Mouse (Mus musculus): ENCODE results near the gene Trappc6a. TPM values are rescaled to one million over a fixed set of nuclear protein-coding genes. Genes with fewer than 3 reads are reported as not detected.

The Trappc6a gene
- polyA plus RNA-seq, 1 experiment from 2014 or later: 53.8 TPM

DNA sequence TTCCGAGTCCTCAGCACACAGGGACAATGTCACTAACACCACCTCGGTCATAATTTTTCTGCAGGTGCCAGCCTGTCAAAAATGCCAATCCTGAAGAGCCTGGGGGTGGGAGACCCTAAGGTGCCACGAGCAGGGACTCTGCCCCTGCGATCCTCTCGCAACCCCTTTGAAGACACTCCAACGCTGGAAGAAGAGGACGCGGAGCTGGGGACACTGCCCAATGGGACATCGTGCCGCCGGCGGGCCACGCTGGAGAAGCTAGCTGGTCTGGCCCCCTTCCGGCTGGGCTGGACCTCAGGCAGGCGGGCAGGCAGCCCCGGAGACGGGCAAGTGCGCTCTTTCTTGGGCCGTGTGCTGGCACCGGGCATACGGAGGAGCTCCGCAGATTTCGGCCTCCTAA, 38.8 kb upstream of the Trappc6a start:
- H3K27me3 ChIP-seq (ENCODE audit: poor library complexity, severe bottlenecking): peaks cover 100% of the 10 kb centered on the region
- DNase-seq (ENCODE audit: extremely low spot score, low spot score): no peak
- H3K4me3 ChIP-seq: peak overlapping the region; percentile 20; the same call in 1 of the 2 replicates
- no peaks in the 10 kb centered on the region for H3K9me3 ChIP-seq
- 20% methylated on average over 23 of the region's 23 CpGs for WGBS
- H3K36me3 ChIP-seq (replicated peaks): no peaks in the 10 kb centered on the region
- no peak overlapping the region for H3K27ac ChIP-seq
- H3K4me1 ChIP-seq: peaks cover 30% of the 10 kb centered on the region

DNA sequence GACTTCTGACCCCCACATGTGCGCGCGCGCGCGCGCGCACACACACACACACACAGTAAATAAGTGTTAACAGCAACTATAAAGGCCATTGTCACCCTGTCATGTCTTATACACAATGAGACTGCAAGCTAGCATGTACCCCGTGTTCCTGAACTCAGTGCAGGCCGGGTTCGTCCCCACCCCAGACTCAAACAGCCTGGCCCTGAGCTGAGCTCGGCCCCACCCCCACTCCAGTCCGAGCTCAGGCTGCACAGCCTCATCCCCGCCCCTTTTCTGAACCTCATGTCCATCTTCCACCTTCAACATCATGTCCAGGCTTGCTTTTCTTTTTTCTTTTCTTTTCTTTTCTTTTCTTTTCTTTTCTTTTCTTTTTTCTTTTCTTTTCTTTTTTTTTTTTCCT, 37.9 kb upstream of the Trappc6a start:
- H3K27ac ChIP-seq: no peak overlapping the region
- DNase-seq (ENCODE audit: extremely low spot score, low spot score): no peak
- no peak overlapping the region for H3K4me3 ChIP-seq
- peaks cover 24% of the 10 kb centered on the region for H3K4me1 ChIP-seq
- H3K36me3 ChIP-seq (replicated peaks): no peaks in the 10 kb centered on the region
- peaks cover 100% of the 10 kb centered on the region for H3K27me3 ChIP-seq (ENCODE audit: poor library complexity, severe bottlenecking)
- 10% methylated on average over 14 of the region's 14 CpGs for WGBS
- H3K9me3 ChIP-seq: no peaks in the 10 kb centered on the region; the same call in 1 of the 2 replicates

DNA sequence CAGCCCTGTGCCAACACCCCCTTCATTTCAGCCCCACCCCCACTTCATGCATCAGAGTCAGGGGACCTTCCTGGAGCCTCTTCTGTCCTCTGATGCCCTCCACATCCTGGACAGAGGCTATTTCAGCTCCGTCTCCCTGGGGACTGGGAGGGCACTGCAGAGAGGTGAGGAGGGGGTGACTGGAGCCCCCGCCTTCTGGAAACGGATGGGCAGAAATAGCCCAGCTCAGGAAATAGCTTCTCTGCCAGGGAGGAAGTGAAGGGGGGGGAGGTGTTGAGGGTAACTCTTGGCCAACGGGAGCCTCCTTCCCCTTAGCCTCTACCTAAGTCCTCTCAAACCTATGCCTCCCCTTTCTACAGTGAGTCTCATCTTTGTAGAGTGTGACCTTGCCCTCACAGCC, 35.8 kb upstream of the Trappc6a start:
- Histone ChIP-seq H3K27ac (no peak overlapping the region), H3K4me3 (no peak overlapping the region), H3K9me3 (no peaks in the 10 kb centered on the region; the same call in 1 of the 2 replicates), H3K27me3 (ENCODE audit: poor library complexity, severe bottlenecking) (peaks cover 99% of the 10 kb centered on the region), H3K36me3 (replicated peaks) (no peaks in the 10 kb centered on the region), H3K4me1 (peaks cover 24% of the 10 kb centered on the region)
- WGBS: 51% methylated on average over 4 of the region's 4 CpGs
- DNase-seq (ENCODE audit: extremely low spot score, low spot score): no peak

DNA sequence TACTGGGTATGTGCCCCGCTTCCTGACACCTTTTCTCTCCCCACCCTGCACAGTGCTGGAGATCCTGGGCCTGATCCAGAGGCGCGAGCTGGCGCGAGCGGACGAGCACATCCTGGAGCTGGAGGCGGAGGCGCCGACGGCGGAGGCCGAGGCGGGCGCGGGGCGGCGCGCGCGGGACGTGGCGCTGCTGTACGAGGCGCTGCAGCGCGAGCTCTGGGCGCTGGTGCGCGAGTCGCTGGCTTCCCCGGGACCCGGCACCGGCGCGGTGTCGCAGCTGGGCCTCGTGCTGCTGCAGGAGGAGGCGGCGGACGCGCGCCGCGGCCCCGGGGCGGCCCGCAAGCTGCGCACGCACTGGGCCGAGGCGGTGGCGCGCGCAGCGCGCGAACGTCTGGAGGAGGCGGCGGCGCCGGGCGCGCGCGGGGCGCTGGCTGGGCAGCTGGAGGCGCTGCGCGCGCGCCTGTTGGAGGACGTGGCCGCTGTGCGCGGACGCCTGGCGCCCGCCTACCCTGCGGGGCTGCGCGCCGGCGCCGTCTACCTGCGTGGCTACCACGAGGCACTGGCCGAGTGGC, 34.2 kb upstream of the Trappc6a start:
- Histone ChIP-seq H3K27ac (peak overlapping the region; percentile 79), H3K4me1 (peaks cover 24% of the 10 kb centered on the region), H3K4me3 (peak overlapping the region; percentile 61), H3K27me3 (ENCODE audit: poor library complexity, severe bottlenecking) (peaks cover 99% of the 10 kb centered on the region), H3K36me3 (replicated peaks) (no peaks in the 10 kb centered on the region), H3K9me3 (no peaks in the 10 kb centered on the region; the same call in 1 of the 2 replicates)
- WGBS: 2% methylated on average over 89 of the region's 89 CpGs
- peak; percentile 55 for DNase-seq (ENCODE audit: extremely low spot score, low spot score)

DNA sequence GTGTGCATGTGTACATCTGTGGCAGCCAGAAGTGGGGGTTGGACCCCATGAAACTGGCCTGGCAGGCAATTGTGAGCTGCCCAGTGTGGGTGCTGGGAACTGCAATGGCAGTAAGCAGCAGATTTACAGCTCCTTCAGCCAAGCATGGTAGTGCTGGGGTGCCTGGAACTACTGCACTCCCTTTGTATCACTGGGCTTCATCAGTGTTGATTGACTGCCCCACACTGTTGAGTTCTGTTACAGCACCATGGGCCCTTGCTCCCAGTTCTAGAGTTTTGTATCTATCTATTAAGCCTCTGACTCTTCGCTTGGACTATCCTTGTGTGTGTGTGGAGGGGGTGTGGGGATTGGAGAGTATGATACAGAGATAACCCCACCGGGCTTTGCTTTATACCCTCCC, 31.1 kb upstream of the Trappc6a start:
- 69% methylated on average over 2 of the region's 2 CpGs for WGBS
- Histone ChIP-seq H3K27me3 (ENCODE audit: poor library complexity, severe bottlenecking) (peaks cover 76% of the 10 kb centered on the region), H3K27ac (no peak overlapping the region)

DNA sequence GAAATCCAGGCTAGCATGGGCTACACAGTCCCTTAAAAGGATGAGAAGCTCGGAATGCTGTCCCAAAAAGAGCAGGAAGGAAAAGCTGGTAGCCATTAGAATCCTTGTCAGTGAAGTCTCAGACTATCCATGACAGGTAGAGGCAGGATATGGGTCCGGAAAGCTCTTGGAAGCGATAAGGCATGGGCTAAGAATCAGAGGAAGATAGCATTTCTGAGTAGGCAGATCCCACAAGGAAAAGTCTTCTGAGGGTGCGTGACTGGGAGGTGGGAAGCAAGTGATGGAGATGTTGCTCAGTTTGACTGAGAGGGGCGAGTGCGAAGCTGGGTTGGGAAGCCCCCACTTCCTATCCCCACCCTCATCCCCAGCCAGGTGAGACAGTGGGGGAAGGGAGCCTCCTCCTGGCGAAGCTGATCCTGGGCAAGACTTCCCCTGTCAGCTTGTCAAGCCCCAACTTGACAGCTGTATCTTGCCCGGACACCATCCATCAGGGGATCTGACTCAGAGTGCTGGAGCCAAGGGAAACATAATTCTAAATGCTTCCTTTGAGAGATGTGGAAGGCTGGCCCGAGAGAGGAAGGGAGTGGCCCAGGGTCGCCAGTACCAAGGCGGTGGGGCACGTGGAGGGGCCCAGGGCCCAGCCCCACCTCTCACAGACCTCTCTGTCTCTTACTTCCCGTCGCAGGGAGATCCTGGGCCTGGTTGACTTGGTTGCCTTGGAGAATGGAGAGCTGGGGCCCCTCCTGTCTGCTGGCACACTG, 30.4 kb upstream of the Trappc6a start:
- peaks cover 69% of the 10 kb centered on the region for H3K27me3 ChIP-seq (ENCODE audit: poor library complexity, severe bottlenecking)
- H3K4me1 ChIP-seq: peaks cover 11% of the 10 kb centered on the region
- no peak overlapping the region for H3K4me3 ChIP-seq
- no peak overlapping the region for H3K27ac ChIP-seq
- no peaks in the 10 kb centered on the region; the same call in 1 of the 2 replicates for H3K9me3 ChIP-seq
- DNase-seq (ENCODE audit: extremely low spot score, low spot score): no peak
- no peaks in the 10 kb centered on the region for H3K36me3 ChIP-seq (replicated peaks)
- WGBS: 27% methylated on average over 14 of the region's 14 CpGs

More for the DNA sequence above, 31.1 kb upstream of the Trappc6a start:
- Histone ChIP-seq H3K4me1 (peaks cover 11% of the 10 kb centered on the region), H3K9me3 (no peaks in the 10 kb centered on the region; the same call in 1 of the 2 replicates), H3K36me3 (replicated peaks) (no peaks in the 10 kb centered on the region), H3K4me3 (no peak overlapping the region)
- no peak for DNase-seq (ENCODE audit: extremely low spot score, low spot score)

DNA sequence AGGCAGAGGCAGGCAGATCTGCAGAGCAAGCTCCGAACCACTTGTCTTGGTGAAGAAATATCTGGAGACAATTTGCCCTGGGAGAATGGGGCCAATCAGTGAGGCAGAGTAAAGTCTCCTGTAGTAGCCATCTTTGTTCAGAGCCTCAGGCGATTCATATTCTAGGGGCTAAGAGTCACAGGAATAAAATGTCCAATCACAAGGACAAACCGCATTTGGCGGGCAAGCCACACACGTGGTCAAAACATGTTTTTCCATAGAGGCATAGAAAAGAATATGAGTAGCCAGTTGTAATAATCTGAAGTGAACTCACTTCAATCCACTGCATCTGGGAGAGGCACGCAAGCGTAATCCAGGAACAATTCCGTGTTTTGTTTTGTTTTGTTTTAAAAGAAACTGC, 24.9 kb upstream of the Trappc6a start:
- no peaks in the 10 kb centered on the region for H3K36me3 ChIP-seq (replicated peaks)
- peaks cover 2% of the 10 kb centered on the region; the same call in 1 of the 2 replicates for H3K9me3 ChIP-seq
- H3K4me3 ChIP-seq: no peak overlapping the region
- no peak for DNase-seq (ENCODE audit: extremely low spot score, low spot score)
- peaks cover 35% of the 10 kb centered on the region for H3K27me3 ChIP-seq (ENCODE audit: poor library complexity, severe bottlenecking)
- WGBS: 87% methylated on average over 8 of the region's 8 CpGs
- H3K27ac ChIP-seq: no peak overlapping the region
- H3K4me1 ChIP-seq: no peaks in the 10 kb centered on the region

DNA sequence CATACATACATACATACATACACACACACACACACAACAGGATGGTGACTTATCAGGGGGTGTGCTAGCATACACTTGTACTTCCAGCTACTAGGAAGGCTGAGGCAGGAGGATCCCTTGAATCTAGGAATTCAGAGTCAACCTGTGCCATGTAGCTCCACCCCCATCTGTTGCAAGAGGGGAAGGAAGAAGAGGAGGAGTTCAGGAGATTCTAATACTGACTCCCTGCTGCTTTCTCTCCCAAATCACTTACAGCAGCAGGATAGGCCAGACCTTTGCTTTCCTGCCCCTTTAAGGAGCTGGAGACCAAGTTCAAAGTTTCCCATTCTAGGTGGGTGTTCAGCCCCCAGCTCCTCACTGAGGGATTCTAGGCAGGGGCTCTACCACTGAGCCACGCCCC, 22.7 kb upstream of the Trappc6a start:
- Histone ChIP-seq H3K4me1 (peaks cover 8% of the 10 kb centered on the region), H3K36me3 (replicated peaks) (no peaks in the 10 kb centered on the region), H3K27me3 (ENCODE audit: poor library complexity, severe bottlenecking) (peaks cover 42% of the 10 kb centered on the region), H3K9me3 (peaks cover 2% of the 10 kb centered on the region; the same call in 1 of the 2 replicates), H3K27ac (no peak overlapping the region), H3K4me3 (no peak overlapping the region)
- WGBS: 71% methylated on average over 1 of the region's 1 CpGs
- no peak for DNase-seq (ENCODE audit: extremely low spot score, low spot score)

DNA sequence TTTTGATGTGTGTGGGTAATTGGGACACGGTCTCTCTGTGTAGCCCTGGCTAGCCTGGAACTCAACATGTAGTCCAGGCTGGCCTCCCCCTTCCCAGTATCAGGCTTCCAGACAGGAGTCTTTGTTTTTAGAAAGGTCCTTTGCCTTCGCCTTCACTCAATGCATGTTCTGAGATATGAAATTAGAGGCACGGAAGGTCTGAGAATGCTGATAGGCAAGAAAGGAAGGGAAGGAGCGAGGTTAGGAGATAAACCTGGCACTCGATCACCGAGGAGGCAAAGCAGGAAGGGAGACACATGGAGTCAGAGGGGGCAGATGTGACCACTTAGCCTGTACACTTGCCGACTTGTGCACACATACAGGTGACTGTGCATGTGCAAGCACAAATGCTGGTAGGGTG, 21.6 kb upstream of the Trappc6a start:
- 92% methylated on average over 7 of the region's 7 CpGs for WGBS
- H3K27me3 ChIP-seq (ENCODE audit: poor library complexity, severe bottlenecking): peaks cover 53% of the 10 kb centered on the region
- H3K27ac ChIP-seq: no peak overlapping the region
- peaks cover 11% of the 10 kb centered on the region for H3K4me1 ChIP-seq
- no peak for DNase-seq (ENCODE audit: extremely low spot score, low spot score)
- peaks cover 2% of the 10 kb centered on the region; the same call in 1 of the 2 replicates for H3K9me3 ChIP-seq
- H3K4me3 ChIP-seq: no peak overlapping the region
- H3K36me3 ChIP-seq (replicated peaks): no peaks in the 10 kb centered on the region

DNA sequence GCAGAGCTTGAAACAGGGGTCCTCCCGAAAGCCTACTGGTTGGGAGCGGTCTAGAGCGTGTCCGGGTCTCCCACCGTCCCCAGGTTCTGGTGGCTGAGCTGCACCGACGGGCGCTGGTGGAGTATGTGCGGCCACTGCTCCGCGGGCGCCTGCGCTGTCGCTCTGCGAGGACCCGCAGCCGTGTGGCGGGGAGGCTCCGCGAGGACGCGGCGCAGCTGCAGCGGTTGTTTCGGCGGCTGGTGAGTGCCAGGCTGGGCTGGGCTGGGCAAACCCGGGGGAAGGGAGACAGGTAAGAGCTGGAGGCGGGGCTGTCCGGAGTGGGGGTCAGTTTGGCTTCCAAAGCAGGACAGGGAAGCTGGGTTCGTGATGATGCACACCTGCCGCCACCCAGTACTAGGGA, 18.7 kb upstream of the Trappc6a start:
- no peak for DNase-seq (ENCODE audit: extremely low spot score, low spot score)
- 2% methylated on average over 31 of the region's 31 CpGs for WGBS
- H3K4me3 ChIP-seq: peak overlapping the region; percentile 39
- H3K27me3 ChIP-seq (ENCODE audit: poor library complexity, severe bottlenecking): peaks cover 76% of the 10 kb centered on the region
- H3K4me1 ChIP-seq: peaks cover 17% of the 10 kb centered on the region
- no peaks in the 10 kb centered on the region for H3K36me3 ChIP-seq (replicated peaks)
- H3K9me3 ChIP-seq: peaks cover 2% of the 10 kb centered on the region; the same call in 1 of the 2 replicates
- H3K27ac ChIP-seq: no peak overlapping the region

DNA sequence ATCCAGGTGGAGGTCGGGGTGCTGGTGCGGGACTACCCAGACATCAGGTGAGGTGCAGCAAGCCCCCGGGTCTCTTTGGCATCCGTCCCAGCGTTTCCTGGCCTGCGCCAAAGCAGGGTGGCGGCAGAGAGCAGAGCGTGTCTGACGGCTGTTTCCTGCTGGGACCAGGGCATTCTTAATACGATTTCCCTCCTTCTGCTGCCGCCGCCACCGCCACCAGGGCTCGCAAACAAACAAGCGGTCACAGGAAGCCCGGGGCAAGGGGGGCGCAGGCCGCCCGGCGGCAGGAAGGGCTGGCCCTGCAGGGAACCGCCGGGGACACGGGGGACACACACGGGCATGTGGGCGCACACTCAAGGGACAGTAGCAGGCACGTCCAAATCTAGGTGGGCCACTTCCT, 16.5 kb upstream of the Trappc6a start:
- Histone ChIP-seq H3K9me3 (no peaks in the 10 kb centered on the region), H3K27me3 (ENCODE audit: poor library complexity, severe bottlenecking) (peaks cover 71% of the 10 kb centered on the region), H3K4me1 (peaks cover 17% of the 10 kb centered on the region), H3K27ac (peak overlapping the region; percentile 56; the same call in 1 of the 2 replicates), H3K36me3 (replicated peaks) (no peaks in the 10 kb centered on the region), H3K4me3 (peak overlapping the region; percentile 41)
- 4% methylated on average over 25 of the region's 26 CpGs for WGBS
- DNase-seq (ENCODE audit: extremely low spot score, low spot score): peak; percentile 46

DNA sequence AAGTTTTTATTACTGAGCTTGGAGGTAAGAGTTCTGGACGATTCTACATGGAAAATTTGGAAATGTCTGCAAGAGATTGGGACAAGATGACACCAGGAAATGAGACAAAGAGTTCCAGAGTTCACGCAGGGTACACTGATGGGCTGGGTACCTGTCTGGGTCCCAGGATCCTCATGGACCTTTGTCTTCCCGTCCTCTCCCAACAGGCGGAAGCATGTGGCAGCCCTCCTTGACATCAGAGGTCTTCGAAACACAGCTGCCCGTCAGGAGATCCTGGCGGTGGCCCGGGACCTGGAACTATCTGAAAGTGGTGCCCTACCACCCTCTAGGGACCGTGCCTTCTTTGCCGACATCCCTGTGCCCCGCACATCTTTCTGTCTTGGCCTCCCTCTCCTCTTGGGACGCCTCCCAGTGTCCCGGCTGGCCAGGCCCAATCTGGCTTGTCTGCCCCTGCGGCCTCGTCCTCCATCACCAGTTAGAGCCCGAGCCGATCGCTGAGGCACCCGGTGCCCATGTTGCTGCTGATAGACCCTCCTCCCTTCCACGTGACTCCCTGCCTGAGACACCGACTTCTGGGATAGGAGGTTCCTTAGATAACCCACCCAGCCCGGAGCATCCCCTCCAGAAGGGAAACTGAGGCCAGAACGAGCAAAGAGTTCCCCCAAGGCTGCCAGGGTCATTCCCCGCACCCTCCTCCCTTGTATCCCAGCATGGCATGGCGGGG, 13.3 kb upstream of the Trappc6a start:
- 81% methylated on average over 25 of the region's 25 CpGs for WGBS
- Histone ChIP-seq H3K36me3 (replicated peaks) (no peaks in the 10 kb centered on the region), H3K27ac (no peak overlapping the region), H3K27me3 (ENCODE audit: poor library complexity, severe bottlenecking) (peaks cover 39% of the 10 kb centered on the region), H3K4me3 (no peak overlapping the region), H3K4me1 (peaks cover 15% of the 10 kb centered on the region), H3K9me3 (no peaks in the 10 kb centered on the region)
- DNase-seq (ENCODE audit: extremely low spot score, low spot score): no peak

All from forebrain, embryonic 10.5 days (tissue).